Mouse (Mus musculus): ENCODE data around the gene 2210016L21Rik. TPM values are rescaled to one million over a fixed set of nuclear protein-coding genes. Genes with fewer than 3 reads are reported as not detected.

The 2210016L21Rik gene
- polyA plus RNA-seq, 1 experiment from 2014 or later = 15.9 TPM

DNA sequence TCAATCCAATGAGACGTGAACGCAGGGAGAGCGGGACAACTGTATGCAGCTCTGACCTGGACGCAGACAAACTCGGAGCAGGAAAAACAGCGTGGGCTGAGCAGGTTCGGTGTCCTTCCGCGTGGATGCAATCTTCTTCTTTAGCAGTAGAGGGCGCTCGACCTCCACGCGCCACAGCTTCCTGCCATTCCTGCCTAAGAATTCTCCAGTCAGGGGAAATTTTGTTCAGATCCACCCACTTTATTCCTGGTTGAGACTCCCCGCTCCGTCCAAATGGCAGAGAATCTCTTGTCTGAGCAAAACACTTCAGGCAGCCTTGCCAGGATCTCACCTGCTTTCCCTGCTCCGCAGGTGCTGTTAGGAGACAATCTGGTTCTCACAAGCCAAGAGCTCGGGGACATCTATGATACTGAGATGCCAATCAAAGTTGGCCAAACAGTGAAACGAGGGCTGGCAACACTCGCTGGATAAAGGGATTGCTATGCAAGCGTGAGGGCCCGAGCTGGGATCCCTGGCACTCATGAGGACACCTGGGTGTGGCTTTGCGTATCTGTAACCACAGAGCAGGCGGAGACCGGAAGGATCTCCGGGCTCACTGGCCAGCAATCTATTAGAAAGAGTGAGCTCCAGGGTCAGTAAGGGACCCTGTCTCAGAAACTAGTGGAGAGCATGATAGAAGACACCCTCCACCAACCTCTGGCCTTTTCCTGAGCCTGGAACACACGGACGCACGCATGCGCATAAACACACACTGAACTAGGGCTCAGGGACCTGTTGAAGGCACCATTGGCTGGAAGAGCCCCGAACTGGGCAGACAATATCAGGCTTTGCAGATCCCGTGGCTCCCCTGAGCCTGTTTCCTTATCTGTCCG lies 37.5 kb downstream of the 2210016L21Rik start:
- 9% methylated on average over 32 of the region's 32 CpGs for WGBS (ENCODE audit: missing documents)
- H3K36me3 ChIP-seq (ENCODE audit: inconsistent target) = no peaks in the 10 kb centered on the region
- peak overlapping the region; percentile 26 for H3K4me3 ChIP-seq (ENCODE audit: inconsistent target)
- no peak overlapping the region for H3K27ac ChIP-seq
- H3K79me2 ChIP-seq (ENCODE audit: inconsistent target) = no peaks in the 10 kb centered on the region

GRCm38 (mm10) chr5:114980122-114980748 lies 38.3 kb downstream of the 2210016L21Rik start:
- Histone ChIP-seq H3K79me2 (ENCODE audit: inconsistent target) (no peaks in the 10 kb centered on the region), H3K27ac (no peak overlapping the region), H3K36me3 (ENCODE audit: inconsistent target) (no peaks in the 10 kb centered on the region), H3K4me3 (ENCODE audit: inconsistent target) (no peak overlapping the region; the same call in 1 of the 2 replicates)
- 62% methylated on average over 13 of the region's 16 CpGs for WGBS (ENCODE audit: missing documents)

DNA sequence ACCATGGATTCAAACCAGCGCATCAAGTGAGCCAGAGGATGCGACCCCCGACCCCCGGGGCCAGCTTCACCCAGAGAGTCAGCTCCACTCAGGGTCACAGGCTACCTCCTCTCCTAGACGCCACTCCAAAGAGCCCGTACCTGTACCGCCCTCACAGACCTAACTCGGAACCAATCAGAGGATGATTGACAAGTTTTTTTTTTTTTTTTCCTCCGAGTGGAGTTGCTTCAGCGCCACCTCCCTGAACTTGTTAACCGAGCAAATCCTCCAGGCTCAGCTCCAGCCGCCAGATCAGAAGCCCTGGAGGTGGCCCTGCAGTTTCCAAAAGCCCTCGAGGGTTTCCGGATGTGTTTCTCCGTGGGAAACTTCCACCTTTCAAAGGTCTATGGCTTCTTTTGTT lies 40.0 kb downstream of the 2210016L21Rik start:
- WGBS (ENCODE audit: missing documents) = 68% methylated on average over 14 of the region's 15 CpGs
- Histone ChIP-seq H3K36me3 (ENCODE audit: inconsistent target) (no peaks in the 10 kb centered on the region), H3K79me2 (ENCODE audit: inconsistent target) (no peaks in the 10 kb centered on the region), H3K4me3 (ENCODE audit: inconsistent target) (no peak overlapping the region), H3K27ac (no peak overlapping the region)

DNA sequence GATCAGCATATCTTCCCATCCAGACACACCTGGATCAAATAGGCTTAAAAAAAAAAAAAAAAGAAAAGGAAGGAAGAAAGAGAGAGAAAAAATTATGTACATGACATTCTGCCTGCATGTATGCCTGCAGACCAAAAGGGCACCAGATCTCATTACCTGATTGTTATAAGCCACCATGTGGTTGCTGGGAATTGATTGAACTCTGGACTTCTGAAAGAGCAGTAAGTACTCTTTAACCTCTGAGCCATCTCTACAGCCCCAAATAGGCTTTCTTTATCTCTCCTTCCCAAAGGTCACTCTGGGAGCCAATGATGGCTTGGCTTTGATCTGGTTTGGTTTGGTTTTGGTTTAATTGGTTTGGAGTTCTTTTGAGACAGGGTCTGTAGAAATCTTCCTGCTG lies 43.1 kb downstream of the 2210016L21Rik start:
- no peaks in the 10 kb centered on the region for H3K36me3 ChIP-seq (ENCODE audit: inconsistent target)
- H3K79me2 ChIP-seq (ENCODE audit: inconsistent target) = no peaks in the 10 kb centered on the region
- H3K27ac ChIP-seq = no peak overlapping the region
- H3K4me3 ChIP-seq (ENCODE audit: inconsistent target) = no peak overlapping the region

DNA sequence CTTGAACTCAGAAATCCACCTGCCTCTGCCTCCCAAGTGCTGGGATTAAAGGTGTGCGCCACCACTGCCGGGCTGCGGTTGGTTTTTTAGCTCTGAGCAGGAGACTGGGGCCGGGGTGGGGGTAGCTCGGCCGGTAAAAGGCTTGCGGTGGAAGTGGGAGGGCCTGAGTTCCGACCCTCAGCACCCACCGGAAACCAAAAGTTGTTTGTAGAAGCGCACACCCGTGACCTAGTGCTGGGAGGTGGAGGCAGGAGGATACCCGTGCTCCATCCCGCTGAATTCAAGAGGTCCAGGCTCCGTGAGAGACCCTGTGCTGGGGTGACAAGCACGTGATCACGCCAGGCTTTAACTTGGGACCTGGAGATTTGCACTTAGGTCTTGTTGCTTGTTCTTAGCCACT lies 54.5 kb downstream of the 2210016L21Rik start:
- Histone ChIP-seq H3K4me3 (ENCODE audit: inconsistent target) (no peak overlapping the region), H3K27ac (no peak overlapping the region), H3K36me3 (ENCODE audit: inconsistent target) (no peaks in the 10 kb centered on the region), H3K79me2 (ENCODE audit: inconsistent target) (no peaks in the 10 kb centered on the region)
- 68% methylated on average over 15 of the region's 16 CpGs for WGBS (ENCODE audit: missing documents)

DNA sequence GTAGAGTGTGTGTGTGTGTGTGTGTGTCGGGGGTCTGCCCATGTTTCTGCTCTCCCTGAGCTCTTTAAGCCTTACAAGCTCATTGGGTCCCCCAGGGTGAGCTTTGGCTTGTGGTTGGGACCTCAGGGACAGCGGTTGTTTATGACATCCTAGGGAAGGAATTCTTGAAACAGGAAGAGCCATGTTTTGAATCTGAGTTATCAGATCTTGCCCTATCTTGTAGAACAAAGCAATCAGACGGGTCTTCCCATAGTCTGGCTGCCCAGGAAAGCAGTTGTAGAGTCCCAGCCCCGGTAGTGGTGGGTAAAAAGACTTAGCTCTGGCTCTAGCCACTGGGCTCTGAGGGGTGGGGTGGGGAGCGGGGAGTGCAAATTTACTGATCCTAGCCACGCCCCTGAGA lies 55.4 kb downstream of the 2210016L21Rik start:
- 41% methylated on average over 6 of the region's 6 CpGs for WGBS (ENCODE audit: missing documents)
- Histone ChIP-seq H3K79me2 (ENCODE audit: inconsistent target) (no peaks in the 10 kb centered on the region), H3K27ac (no peak overlapping the region), H3K4me3 (ENCODE audit: inconsistent target) (no peak overlapping the region), H3K36me3 (ENCODE audit: inconsistent target) (no peaks in the 10 kb centered on the region)

Other genes with a start within 250 kb of the 2210016L21Rik start
- gene Tchp, start 234.4 kb upstream of the 2210016L21Rik start, polyA plus RNA-seq (2018) = 5.0 to 7.6 TPM (median 6.4 TPM) in 3 replicates
- 144 to 222 TPM (median 173 TPM) in 3 replicates for gene Ankrd13a, start 167.5 kb upstream of the 2210016L21Rik start, polyA plus RNA-seq (2018)
- gene Git2, start 166.6 kb upstream of the 2210016L21Rik start, polyA plus RNA-seq (2018) = 37.1 to 50.3 TPM (median 46.2 TPM) in 3 replicates
- gene 1500011B03Rik, start 118.7 kb upstream of the 2210016L21Rik start, polyA plus RNA-seq (2018) = 26.6 to 35.2 TPM (median 29.9 TPM) in 3 replicates
- not detected in 3 replicates for gene 4930519G04Rik, start 88.5 kb upstream of the 2210016L21Rik start, polyA plus RNA-seq (2018)
- gene Gm9936, start 83.5 kb upstream of the 2210016L21Rik start, polyA plus RNA-seq (2018) = not detected in 3 replicates
- gene Oasl2, start 45.2 kb upstream of the 2210016L21Rik start, polyA plus RNA-seq (2018) = 217 to 389 TPM (median 305 TPM) in 3 replicates
- 15.4 to 36.8 TPM (median 25.2 TPM) in 3 replicates for gene Oasl1, start 18.9 kb upstream of the 2210016L21Rik start, polyA plus RNA-seq (2018)
- not detected in 3 replicates for gene Hnf1a, start 28.9 kb downstream of the 2210016L21Rik start, polyA plus RNA-seq (2018)
- 21.6 to 35.1 TPM (median 24.9 TPM) in 3 replicates for gene Sppl3, start 69.0 kb downstream of the 2210016L21Rik start, polyA plus RNA-seq (2018)
- gene Gm10401, start 156.1 kb downstream of the 2210016L21Rik start, polyA plus RNA-seq (2018) = 1.4 TPM in 1 of 3 replicates, not detected in the others
- 18.4 to 32.1 TPM (median 30.6 TPM) in 3 replicates for gene Acads, start 177.2 kb downstream of the 2210016L21Rik start, polyA plus RNA-seq (2018)
- 4.7 to 6.5 TPM (median 5.0 TPM) in 3 replicates for gene Unc119b, start 192.8 kb downstream of the 2210016L21Rik start, polyA plus RNA-seq (2018)
- gene Mlec, start 216.0 kb downstream of the 2210016L21Rik start, polyA plus RNA-seq (2018) = 48.9 to 54.7 TPM (median 49.7 TPM) in 3 replicates

Measured in macrophage (primary cell).